Mouse (Mus musculus): ENCODE measurements around the gene 4930432M17Rik. TPM values are rescaled to one million over a fixed set of nuclear protein-coding genes. Genes with fewer than 3 reads are reported as not detected.

Gene 4930432M17Rik
- total and polyA plus RNA-seq, 2 experiments = not detected

DNA sequence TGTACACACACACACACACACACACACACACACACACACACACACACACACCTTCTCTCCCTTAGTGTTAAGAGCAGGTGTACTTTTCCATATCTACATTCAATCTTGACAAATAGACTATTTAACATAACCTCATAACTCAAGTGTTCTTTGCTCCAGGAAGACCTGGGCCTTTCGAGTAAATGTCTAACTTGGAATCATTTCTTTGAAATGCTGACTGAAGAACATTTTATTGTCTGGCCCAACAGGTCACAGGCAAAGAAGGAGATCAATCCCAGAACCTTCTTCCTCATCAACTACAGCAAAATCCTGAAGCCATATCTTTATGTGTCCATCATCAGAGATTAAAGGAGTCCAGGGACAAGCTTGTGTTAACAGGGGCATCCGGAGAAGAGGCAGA, 43.9 kb downstream of the 4930432M17Rik start:
- Histone ChIP-seq H3K36me3 (ENCODE audit: control insufficient read depth, insufficient read depth, low read length) (no peaks in the 10 kb centered on the region), H3K79me2 (ENCODE audit: control insufficient read depth, insufficient read depth, low read length) (no peaks in the 10 kb centered on the region), H3K27ac (replicated peaks; ENCODE audit: insufficient read depth, low read depth, low read length) (no peak overlapping the region), H3K4me1 (ENCODE audit: control insufficient read depth, insufficient read depth, low read length) (no peaks in the 10 kb centered on the region), H3K4me3 (ENCODE audit: insufficient read depth, low read depth, low read length) (no peak overlapping the region), H3K9ac (ENCODE audit: low read depth, low read length) (no peak overlapping the region), H3K27me3 (ENCODE audit: control insufficient read depth, insufficient read depth, low read length) (no peaks in the 10 kb centered on the region)
- DNase-seq (ENCODE audit: extremely low read depth, low read depth, low spot score) = no peak
- WGBS = 95% methylated on average over 2 of the region's 2 CpGs
- TF ChIP-seq POLR2A (IDR thresholded peaks at IDR 0.05; ENCODE audit: extremely low read depth, insufficient read depth, low read length) (no peak), CTCF (IDR thresholded peaks at IDR 0.05; ENCODE audit: low read depth, low read length) (no peak)

DNA sequence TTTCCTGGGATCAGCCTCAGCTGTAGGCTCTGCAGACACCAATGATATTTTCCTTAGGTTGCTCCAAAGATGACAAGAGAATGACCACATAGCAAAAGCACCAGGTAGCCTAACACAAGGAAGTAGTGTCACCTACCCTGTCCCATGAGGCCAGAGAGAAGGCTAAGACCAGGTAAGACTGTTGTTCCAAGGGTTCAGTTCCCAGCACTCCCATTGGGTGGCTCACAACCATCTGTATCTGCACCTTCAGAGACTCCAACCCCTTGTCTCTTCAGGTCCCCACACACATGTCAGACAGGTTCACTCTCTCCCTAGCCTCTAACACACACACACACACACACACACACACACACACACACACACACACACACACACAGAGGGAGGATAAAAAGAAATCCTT, 44.8 kb downstream of the 4930432M17Rik start:
- H3K36me3 ChIP-seq (ENCODE audit: control insufficient read depth, insufficient read depth, low read length) = no peaks in the 10 kb centered on the region
- H3K4me1 ChIP-seq (ENCODE audit: control insufficient read depth, insufficient read depth, low read length) = no peaks in the 10 kb centered on the region

DNA sequence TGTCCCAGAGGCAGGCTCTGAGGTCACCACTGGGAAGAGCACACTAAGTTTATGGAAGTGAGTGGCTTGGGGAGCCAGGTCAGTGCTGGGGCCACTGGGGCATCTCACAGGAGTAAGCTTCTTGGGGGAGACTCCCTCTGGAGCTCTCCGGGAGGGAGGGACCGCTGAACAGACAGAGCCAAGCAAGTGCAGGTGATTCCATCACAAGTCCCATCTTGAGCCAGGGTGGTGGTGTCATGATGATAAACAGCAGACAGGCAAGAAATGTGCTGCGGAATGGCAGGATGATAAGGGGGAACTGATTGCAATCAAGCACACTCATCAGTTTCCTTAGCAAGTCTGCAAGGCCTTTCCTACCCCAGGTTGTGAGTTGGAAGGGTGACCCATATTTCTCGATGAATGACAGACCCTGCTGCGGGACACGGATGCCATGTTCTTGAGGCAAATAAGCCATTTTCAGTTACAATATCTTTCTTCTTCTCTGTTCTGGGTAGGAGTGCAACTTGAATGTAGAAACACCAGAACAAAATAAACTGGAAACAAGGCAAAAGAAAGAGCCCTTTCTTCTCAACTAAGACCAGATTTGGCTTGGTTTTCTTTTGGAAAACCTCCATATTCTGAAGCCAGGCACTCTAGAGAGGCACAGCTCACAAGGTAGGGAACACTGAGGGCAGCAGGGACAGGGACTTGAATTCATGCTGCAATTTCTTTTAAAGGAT, 45.3 kb downstream of the 4930432M17Rik start:
- 90% methylated on average over 6 of the region's 6 CpGs for WGBS
- TF ChIP-seq POLR2A (IDR thresholded peaks at IDR 0.05; ENCODE audit: extremely low read depth, insufficient read depth, low read length) (no peak), CTCF (IDR thresholded peaks at IDR 0.05; ENCODE audit: low read depth, low read length) (no peak)
- Histone ChIP-seq H3K27me3 (ENCODE audit: control insufficient read depth, insufficient read depth, low read length) (no peaks in the 10 kb centered on the region), H3K27ac (replicated peaks; ENCODE audit: insufficient read depth, low read depth, low read length) (no peak overlapping the region), H3K79me2 (ENCODE audit: control insufficient read depth, insufficient read depth, low read length) (no peaks in the 10 kb centered on the region), H3K9ac (ENCODE audit: low read depth, low read length) (no peak overlapping the region), H3K4me1 (ENCODE audit: control insufficient read depth, insufficient read depth, low read length) (no peaks in the 10 kb centered on the region), H3K4me3 (ENCODE audit: insufficient read depth, low read depth, low read length) (no peak overlapping the region), H3K36me3 (ENCODE audit: control insufficient read depth, insufficient read depth, low read length) (no peaks in the 10 kb centered on the region)
- DNase-seq (ENCODE audit: extremely low read depth, low read depth, low spot score) = no peak

More for the DNA sequence above, 44.8 kb downstream of the 4930432M17Rik start:
- H3K27me3 ChIP-seq (ENCODE audit: control insufficient read depth, insufficient read depth, low read length) = no peaks in the 10 kb centered on the region
- no peak for TF ChIP-seq POLR2A (IDR thresholded peaks at IDR 0.05; ENCODE audit: extremely low read depth, insufficient read depth, low read length)
- TF ChIP-seq CTCF (IDR thresholded peaks at IDR 0.05; ENCODE audit: low read depth, low read length) = no peak
- no peaks in the 10 kb centered on the region for H3K79me2 ChIP-seq (ENCODE audit: control insufficient read depth, insufficient read depth, low read length)
- no peak overlapping the region for H3K4me3 ChIP-seq (ENCODE audit: insufficient read depth, low read depth, low read length)
- no peak overlapping the region for H3K9ac ChIP-seq (ENCODE audit: low read depth, low read length)
- no peak overlapping the region for H3K27ac ChIP-seq (replicated peaks; ENCODE audit: insufficient read depth, low read depth, low read length)
- DNase-seq (ENCODE audit: extremely low read depth, low read depth, low spot score) = no peak

DNA sequence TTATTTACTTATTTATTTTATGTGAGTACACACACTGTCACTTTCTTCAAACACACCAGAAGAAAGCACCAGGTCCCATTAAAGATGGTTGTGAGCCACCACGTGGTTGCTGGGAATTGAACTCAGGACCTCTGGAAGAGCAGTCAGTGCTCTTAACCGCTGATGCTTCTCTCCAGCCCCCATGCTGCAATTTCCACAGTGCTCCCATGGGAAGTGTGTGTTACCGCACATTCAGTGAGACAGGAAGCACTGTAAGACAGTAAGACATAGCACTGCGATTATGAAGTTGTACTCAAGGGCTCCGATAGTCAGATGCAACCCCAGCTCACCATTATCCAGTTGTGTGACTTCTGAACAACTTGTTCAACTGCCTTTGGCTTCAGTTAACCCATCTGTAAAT, 45.9 kb downstream of the 4930432M17Rik start:
- H3K36me3 ChIP-seq (ENCODE audit: control insufficient read depth, insufficient read depth, low read length) = no peaks in the 10 kb centered on the region
- 91% methylated on average over 5 of the region's 5 CpGs for WGBS
- no peak for TF ChIP-seq CTCF (IDR thresholded peaks at IDR 0.05; ENCODE audit: low read depth, low read length)
- no peak for TF ChIP-seq POLR2A (IDR thresholded peaks at IDR 0.05; ENCODE audit: extremely low read depth, insufficient read depth, low read length)
- no peak overlapping the region for H3K9ac ChIP-seq (ENCODE audit: low read depth, low read length)
- no peak overlapping the region for H3K4me3 ChIP-seq (ENCODE audit: insufficient read depth, low read depth, low read length)
- H3K27ac ChIP-seq (replicated peaks; ENCODE audit: insufficient read depth, low read depth, low read length) = no peak overlapping the region
- no peaks in the 10 kb centered on the region for H3K4me1 ChIP-seq (ENCODE audit: control insufficient read depth, insufficient read depth, low read length)
- no peaks in the 10 kb centered on the region for H3K27me3 ChIP-seq (ENCODE audit: control insufficient read depth, insufficient read depth, low read length)
- no peaks in the 10 kb centered on the region for H3K79me2 ChIP-seq (ENCODE audit: control insufficient read depth, insufficient read depth, low read length)
- no peak for DNase-seq (ENCODE audit: extremely low read depth, low read depth, low spot score)

DNA sequence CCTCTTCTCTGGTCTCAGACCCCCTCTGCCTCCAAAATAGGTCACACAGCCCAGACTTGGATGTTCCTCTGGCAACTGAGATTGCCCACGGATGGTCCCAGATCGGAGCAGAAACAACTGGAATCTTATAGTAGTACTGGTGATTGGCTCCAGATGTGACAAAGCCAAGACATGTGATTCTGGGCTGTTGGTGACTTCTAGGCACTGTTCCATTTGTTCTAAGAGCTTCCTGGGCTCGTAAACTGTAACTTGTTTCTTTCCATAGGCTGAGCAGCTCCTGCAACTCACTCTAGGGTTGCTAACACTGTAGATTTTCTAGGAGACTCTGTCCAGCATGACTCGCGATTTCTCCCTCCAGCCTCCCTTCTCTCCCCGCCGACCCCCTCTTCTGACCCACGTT, 48.1 kb downstream of the 4930432M17Rik start:
- TF ChIP-seq POLR2A (IDR thresholded peaks at IDR 0.05; ENCODE audit: extremely low read depth, insufficient read depth, low read length) (no peak), CTCF (IDR thresholded peaks at IDR 0.05; ENCODE audit: low read depth, low read length) (no peak)
- Histone ChIP-seq H3K9ac (ENCODE audit: low read depth, low read length) (no peak overlapping the region), H3K4me1 (ENCODE audit: control insufficient read depth, insufficient read depth, low read length) (peaks cover 5% of the 10 kb centered on the region), H3K79me2 (ENCODE audit: control insufficient read depth, insufficient read depth, low read length) (no peaks in the 10 kb centered on the region), H3K27me3 (ENCODE audit: control insufficient read depth, insufficient read depth, low read length) (no peaks in the 10 kb centered on the region), H3K4me3 (ENCODE audit: insufficient read depth, low read depth, low read length) (no peak overlapping the region), H3K36me3 (ENCODE audit: control insufficient read depth, insufficient read depth, low read length) (no peaks in the 10 kb centered on the region), H3K27ac (replicated peaks; ENCODE audit: insufficient read depth, low read depth, low read length) (no peak overlapping the region)
- WGBS = 91% methylated on average over 8 of the region's 8 CpGs
- no peak for DNase-seq (ENCODE audit: extremely low read depth, low read depth, low spot score)

DNA sequence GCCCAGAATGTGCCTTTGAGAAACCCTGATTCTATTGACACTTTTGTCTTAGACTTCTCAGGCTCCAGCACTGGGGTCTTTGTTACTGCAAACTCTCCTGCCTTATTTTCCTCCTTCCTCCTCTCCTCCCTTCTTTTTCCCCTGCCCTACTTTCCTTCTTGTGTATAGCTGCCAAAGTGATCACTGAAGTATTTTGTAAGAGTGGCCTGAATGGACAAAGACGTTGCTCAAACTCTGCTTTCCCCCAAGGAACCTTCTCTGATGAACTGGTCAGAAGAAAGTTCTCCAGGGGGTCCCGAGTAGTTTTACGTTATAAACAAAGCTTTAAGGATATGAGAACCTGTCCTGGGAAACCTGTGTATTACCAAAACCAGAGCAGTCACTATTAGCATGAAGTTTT, 49.1 kb downstream of the 4930432M17Rik start:
- Histone ChIP-seq H3K9ac (ENCODE audit: low read depth, low read length) (no peak overlapping the region), H3K27ac (replicated peaks; ENCODE audit: insufficient read depth, low read depth, low read length) (no peak overlapping the region)
- WGBS = 88% methylated on average over 3 of the region's 3 CpGs

More for the DNA sequence above, 49.1 kb downstream of the 4930432M17Rik start:
- DNase-seq (ENCODE audit: extremely low read depth, low read depth, low spot score) = no peak
- Histone ChIP-seq H3K36me3 (ENCODE audit: control insufficient read depth, insufficient read depth, low read length) (no peaks in the 10 kb centered on the region), H3K27me3 (ENCODE audit: control insufficient read depth, insufficient read depth, low read length) (no peaks in the 10 kb centered on the region), H3K4me3 (ENCODE audit: insufficient read depth, low read depth, low read length) (no peak overlapping the region), H3K4me1 (ENCODE audit: control insufficient read depth, insufficient read depth, low read length) (peaks cover 9% of the 10 kb centered on the region), H3K79me2 (ENCODE audit: control insufficient read depth, insufficient read depth, low read length) (peaks cover 4% of the 10 kb centered on the region; the same call in 1 of the 2 replicates)
- TF ChIP-seq POLR2A (IDR thresholded peaks at IDR 0.05; ENCODE audit: extremely low read depth, insufficient read depth, low read length) = no peak
- no peak for TF ChIP-seq CTCF (IDR thresholded peaks at IDR 0.05; ENCODE audit: low read depth, low read length)

Measured in liver, adult 2 months (tissue).